Mouse (Mus musculus) brain, embryonic 14.5 days (tissue): ENCODE data around the gene Kcnh2. TPM values are rescaled to one million over a fixed set of nuclear protein-coding genes. Genes with fewer than 3 reads are reported as not detected.
"Not testable (repeated sequence)": the region's sequence is repeated elsewhere in the genome, so short reads cannot be mapped to it uniquely, and the experiment has no call there.

Experiments used
- DNase-seq: peaks from one replicate; pipeline ENCODE4 v3.0.0-alpha.2; 2011; ENCODE audit warnings: low read depth
- CTCF ChIP-seq: fragments of 200-500 bp; IDR thresholded peaks from 2 replicates; pipeline ENCODE4 v1.5.1; 2012; ENCODE audit warnings: inconsistent platforms, mild to moderate bottlenecking, moderate library complexity, borderline replicate concordance; ENCODE audit not compliant: insufficient read depth, insufficient read length; ENCODE audit errors: extremely low read depth
- POLR2A ChIP-seq: fragments of 200-500 bp; IDR thresholded peaks from 2 replicates; pipeline ENCODE4 v1.6.1; 2012; ENCODE audit warnings: mild to moderate bottlenecking, inconsistent platforms, borderline replicate concordance; ENCODE audit not compliant: poor library complexity, insufficient read depth, insufficient read length, severe bottlenecking; ENCODE audit errors: extremely low read depth
- polyA plus RNA-seq: library from polyadenylated mRNA; depleted of rRNA; stranded (reverse); fragments of >200 nt; gene quantifications from 2 replicates; pipeline ENCODE4 v1.2.3, GENCODE M21; 2012; rRNA removed

Kcnh2 gene
- 58.9 and 61.1 TPM in 2 replicates for polyA plus RNA-seq

DNA sequence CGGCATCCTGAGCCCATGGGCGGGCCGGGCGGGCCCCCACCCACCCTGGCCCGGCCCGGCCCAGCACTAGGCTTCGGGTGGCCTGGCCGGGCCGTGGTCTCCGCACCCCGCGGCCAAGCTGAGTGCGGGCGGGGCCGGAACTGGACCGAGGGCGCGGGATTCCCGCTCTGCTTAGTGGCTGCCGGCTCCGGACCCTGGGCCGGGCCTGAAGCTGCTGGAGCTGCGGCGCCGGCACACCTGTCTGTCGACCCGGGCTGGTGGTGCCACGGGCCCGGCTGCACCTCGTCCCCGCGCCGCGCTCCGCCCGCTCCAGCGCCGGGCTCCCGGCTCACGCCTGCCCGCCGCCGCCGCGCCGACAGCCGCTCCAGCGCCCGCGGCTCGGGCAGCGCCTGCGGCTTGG lies at the start of gene Kcnh2:
Kcnh2 (minus strand) TSS at position 327 of the 400 bp plus-strand sequence.
- DNase-seq, result no peak
- no peak for TF ChIP-seq CTCF
- no peak for TF ChIP-seq POLR2A

DNA sequence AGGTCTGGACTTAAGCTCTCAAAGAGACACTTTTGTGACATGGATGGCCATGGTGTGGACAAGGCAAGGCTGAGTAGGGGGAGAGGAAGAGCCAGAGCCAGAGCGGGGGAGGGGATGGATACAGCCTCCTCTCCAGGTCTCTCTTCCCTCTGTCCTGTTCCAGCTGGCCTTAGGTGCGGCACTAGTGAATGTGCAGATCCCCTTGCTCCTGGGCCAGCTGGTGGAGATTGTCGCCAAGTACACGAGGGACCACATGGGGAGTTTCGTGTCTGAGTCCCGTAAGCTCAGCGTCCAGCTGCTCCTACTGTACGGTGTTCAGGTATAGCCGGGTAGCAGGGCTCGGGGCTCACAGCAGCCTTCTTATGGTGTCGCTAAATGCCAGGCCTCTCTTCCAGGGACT lies 49.0 kb upstream of the Kcnh2 start:
- no peak for TF ChIP-seq POLR2A
- TF ChIP-seq CTCF, result no peak

DNA sequence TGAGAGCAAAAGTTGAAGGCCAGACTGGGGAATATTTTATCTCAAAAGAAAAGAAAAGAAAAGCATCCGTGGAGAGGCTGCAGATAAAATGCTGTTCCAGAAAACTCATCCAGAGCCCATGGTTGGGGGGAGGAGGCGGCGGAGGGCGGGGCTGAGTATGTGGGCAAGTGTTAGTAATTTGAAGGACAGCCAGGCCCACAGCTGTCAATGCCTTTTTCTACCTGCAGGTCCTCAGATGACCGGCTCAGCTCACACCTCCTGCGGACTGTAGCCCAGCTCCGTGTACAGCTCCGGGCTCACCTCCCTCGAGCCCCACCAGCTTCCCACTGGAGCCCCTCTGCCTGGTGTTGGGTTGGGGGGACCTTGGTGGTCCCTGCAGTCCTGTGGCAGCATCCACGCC lies 48.3 kb upstream of the Kcnh2 start:
- TF ChIP-seq POLR2A (no peak), CTCF (no peak)
- DNase-seq, result no peak

More for the DNA sequence above, 49.0 kb upstream of the Kcnh2 start:
- no peak for DNase-seq

DNA sequence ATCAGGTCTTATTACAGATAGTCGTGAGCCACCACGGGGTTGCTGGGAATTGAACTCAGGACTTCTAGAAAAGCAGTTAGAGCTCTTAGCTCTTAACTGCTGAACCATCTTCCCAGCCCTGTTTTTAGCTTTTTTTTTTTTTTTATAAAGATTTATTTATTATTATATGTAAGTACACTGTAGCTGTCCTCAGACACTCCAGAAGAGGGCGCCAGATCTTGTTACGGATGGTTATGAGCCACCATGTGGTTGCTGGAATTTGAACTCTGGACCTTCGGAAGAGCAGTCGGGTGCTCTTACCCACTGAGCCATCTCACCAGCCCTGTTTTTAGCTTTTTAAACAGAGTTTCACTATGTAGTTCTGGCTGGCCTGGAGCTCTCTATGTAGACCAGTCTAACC lies 44.9 kb upstream of the Kcnh2 start:
- not testable (repeated sequence) for DNase-seq

DNA sequence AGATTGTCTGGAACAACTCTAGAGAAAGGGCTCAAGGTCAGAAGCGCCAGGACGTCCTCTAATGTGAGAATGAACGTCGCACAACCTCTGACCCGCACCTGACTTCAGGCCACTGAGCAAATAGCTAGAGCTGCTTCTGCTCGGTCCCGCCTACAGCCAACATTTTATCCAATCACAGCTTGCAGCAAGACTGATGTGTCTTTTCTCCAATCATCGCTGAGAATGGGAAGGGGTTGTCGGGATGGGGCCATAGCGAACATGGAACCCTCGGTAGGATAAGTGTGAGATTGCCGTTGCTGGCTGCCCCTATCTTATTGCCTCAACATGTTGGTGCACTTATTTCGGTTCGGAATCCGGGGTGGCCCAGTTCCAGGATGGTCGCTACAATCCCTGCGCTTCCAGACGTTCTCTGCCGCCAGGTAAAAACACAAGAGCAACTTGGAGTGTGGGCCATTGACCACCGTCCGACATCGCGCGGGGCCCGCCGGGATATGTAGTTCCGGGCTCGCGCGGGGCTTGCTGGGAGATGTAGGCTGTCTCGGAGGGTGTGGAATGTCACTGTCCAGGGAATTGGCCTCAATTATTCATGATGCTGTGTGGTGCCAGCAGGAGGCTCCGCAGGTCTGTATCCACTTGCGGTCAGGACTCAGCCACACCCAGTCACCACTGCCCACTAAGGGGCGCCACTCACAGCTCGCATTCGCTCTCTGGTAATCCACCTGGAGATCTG lies 42.9 kb upstream of the Kcnh2 start:
- peak; percentile 99 for DNase-seq
- TF ChIP-seq POLR2A, result 0 out of 2 replicates have a peak, but pooled peaks have one; percentile 26
- peak; percentile 70 for TF ChIP-seq CTCF

DNA sequence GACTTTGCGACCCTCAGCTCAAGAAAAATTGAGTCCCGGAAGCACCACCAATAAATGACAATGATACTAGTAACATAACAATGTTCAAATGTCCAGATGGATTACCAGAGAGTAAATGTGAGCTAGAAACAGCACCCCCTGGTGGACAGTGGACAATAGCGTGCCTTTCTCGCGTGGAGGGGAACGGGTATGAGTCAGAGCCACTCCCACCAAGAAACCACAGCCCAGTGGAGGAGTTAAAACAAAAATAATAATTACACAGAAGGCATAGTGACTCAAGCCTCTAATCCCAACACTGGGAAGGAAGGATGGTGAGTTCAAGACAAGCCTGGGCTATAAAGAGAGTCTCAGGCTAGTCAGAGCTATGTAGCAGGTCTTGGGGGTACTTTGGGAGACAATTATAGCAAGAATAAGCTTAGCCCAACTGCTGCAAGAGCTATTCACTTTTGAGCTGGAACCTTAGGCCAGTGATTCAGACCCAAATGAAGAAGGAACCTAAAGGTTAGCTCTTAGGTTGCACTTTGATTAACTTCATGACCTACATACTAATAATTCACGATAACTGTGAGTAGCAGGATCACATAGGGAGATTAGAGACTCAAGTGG lies 42.1 kb upstream of the Kcnh2 start, which contains the start of gene Abcb8:
Abcb8 (plus strand) TSS at position 272 of the 606 bp plus-strand sequence.
- DNase-seq, result peak; percentile 71
- no peak for TF ChIP-seq POLR2A
- TF ChIP-seq CTCF, result peak; percentile 85

DNA sequence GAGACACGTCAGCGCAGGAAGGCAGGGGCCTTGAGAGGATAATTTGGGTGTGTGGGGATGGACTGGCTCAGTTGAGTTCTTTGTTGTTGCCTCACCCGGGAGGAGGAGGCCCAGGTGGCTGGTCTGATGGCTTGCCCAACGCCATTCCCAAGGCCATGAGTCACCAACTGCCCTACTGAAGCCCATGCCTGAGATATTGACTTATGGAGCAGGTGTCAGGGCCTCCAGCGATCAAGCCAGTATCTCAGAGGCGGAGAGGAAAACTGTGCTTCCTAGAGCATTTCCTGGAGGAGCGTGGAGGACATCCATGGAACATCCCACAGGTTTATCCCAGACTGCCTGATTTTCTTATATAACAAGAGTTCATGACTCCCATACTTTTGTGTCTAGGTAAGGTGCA lies 41.3 kb upstream of the Kcnh2 start:
- no peak for TF ChIP-seq POLR2A
- no peak for TF ChIP-seq CTCF
- DNase-seq, result no peak

DNA sequence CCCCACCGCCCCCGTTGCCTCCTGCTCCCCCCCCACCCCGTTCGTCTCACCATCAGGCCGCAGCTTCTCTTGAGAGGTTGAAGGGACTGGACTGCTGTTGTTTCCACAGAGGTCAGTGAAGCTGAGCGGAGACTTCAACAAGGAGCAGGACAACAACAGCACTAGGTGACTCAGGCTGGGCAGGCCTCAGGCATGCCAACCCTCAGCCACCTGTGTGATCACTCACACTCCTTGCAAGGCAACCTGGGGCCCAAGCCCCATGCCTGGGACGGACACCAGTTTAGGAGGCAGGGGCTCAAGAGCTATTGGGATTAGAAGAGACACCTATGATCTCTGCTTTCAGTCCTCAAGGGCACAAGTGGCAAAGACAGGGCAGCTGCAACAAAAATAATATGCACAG lies 40.5 kb upstream of the Kcnh2 start, which contains the start of gene Atg9b:
Atg9b (minus strand) TSS at position 280 of the 400 bp plus-strand sequence.
- TF ChIP-seq CTCF, result no peak
- TF ChIP-seq POLR2A, result no peak
- DNase-seq, result no peak

DNA sequence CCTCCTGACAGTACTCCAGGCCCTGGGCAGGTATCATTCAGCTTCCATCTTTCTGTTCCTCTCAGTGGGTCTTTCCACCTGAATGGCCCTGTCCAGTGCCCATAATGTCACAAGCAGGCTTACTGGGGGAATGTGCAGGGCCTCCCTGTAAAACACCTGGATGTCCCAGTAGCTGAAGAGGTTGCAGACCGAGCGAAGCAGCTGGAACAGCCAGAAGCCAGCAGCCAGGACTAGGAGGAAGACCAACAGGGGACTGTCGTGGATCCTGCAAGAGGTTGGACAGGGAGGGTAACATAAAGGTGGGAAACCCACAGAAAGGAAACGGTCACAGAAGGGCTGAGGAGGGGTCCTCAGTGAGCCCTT lies 38.2 kb upstream of the Kcnh2 start:
- no peak for TF ChIP-seq CTCF
- TF ChIP-seq POLR2A, result no peak

DNA sequence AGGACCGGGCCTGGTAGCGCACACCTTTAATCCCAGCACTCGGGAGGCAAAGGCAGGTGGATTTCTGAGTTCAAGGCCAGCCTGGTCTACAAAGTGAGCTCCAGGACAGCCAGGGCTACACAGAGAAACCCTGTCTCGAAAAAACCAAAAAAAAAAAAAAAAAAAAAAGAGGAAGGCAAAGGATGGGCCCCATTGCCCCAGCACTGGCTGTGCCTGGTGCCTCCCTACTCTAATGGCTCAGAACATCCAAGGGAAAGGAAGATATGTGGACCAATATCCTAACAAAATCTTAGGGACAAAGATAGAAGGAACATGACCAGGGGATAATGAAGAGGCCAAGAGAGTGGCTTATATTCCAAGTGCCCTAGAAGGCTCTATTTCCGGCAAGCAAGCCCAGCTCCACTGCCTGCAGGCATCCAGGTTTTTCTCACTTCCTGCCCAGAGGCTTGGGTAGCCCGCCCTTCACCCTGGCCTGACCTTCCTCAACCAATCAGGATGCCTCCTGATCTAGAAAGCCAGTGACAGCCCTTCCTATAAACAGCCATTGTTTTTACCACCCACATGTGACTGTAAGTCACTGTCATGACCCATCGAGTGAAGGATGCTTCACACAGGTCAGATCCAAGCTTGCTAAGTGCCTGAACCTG lies 37.7 kb upstream of the Kcnh2 start:
- no peak for TF ChIP-seq POLR2A
- no peak for TF ChIP-seq CTCF
- DNase-seq, result peak; percentile 30

More for the DNA sequence above, 38.2 kb upstream of the Kcnh2 start:
- no peak for DNase-seq

DNA sequence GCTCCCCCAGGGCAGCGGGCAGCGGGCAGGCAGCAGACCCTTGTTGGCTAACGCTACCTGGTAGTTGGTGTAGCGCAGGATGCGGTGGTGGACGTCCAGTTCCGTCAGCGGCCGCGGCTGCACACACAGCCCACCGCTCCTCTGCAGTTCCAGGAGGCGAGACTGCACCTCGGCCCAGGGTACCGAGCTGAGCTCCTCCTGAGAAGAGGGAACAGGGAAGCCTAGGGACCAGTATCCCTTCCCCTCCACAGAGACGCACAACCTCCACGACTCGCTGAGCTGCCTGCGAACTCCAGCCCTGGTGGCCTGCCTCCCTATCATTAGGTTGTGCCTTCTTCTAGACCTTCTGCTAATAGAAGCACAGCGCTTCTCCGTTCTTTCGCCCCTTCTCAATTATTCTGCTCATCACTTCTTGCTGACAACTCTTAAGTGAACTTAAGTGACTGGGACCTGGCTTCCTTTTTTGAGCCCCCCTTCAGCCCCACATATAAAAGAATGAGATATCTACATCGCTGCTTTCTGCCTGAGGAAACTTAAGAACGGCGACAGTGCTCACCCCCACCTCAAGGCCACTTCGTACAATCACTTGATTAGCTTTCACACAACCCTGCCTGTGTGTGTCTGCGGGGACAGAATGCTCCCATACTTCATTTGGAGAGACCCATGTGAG lies 37.0 kb upstream of the Kcnh2 start:
- DNase-seq, result peak; percentile 13
- TF ChIP-seq CTCF (no peak), POLR2A (no peak)
